Mouse (Mus musculus) heart, adult 10 weeks (tissue): ENCODE measurements around the gene Ubr7. TPM values are rescaled to one million over a fixed set of nuclear protein-coding genes. Genes with fewer than 3 reads are reported as not detected.

Source experiments
- polyA plus RNA-seq: library from polyadenylated mRNA; stranded (reverse); fragments of 350-450 nt; fragmentation: Illumina TruSeq; extraction: RNeasy Lipid Tissue Mini Kit (QIAGEN cat#74804); gene quantifications from one replicate; pipeline ENCODE4 v1.2.3, GENCODE M21; 2014; ENCODE audit warnings: low read depth, low replicate concordance

The Ubr7 gene
- polyA plus RNA-seq, result 25.7 TPM

DNA sequence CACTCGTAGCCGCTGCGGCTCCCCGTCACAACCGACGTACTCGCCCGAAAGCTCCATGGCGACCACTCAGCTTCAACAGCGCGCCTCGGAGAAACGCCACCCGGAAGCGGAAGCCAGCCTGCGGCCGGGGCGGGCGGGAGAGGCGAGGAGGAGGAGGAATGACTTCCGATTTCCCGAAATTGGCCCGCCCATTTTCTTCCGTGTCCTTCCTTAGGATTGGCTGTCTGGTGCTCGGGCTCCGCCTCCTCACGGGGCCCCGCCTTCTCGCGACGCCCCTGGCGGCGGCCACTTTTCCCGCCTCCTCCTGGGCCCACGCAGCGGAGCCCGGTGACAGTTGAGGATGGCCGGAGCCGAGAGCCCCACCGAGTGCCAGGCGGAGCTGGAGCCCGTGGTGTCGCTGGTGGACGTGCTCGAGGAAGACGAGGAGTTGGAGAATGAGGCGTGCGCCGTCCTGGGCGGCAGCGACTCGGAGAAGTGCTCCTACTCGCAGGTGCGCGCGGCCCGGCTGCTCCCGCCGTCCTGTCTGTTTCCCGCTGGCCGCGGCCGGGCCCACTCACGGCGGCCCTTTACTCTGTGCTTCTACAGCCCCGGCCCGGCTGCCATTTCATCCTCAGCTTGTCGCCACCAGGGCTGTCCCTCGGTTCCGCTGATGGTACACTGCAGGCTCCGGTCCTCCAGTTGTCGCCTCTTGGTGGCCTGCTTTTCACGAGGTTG is at the start of gene Ubr7, which contains the start of the genes Gm28051 and Gon7:
Gene Ubr7, plus strand, starts transcription at position 279 of the 714 bp plus-strand sequence.
Gene Gm28051, minus strand, starts transcription at position 77 of the 714 bp plus-strand sequence.
Gene Gon7, minus strand, starts transcription at position 115 of the 714 bp plus-strand sequence.

GRCm38 (mm10) chr12:102743589-102744574 is 13.9 kb upstream of the Ubr7 start, which contains the start of the genes Moap1 and Tmem251:
Gene Moap1, minus strand, starts transcription at chr12:102743661.
Gene Tmem251, plus strand, starts transcription at chr12:102743762.

DNA sequence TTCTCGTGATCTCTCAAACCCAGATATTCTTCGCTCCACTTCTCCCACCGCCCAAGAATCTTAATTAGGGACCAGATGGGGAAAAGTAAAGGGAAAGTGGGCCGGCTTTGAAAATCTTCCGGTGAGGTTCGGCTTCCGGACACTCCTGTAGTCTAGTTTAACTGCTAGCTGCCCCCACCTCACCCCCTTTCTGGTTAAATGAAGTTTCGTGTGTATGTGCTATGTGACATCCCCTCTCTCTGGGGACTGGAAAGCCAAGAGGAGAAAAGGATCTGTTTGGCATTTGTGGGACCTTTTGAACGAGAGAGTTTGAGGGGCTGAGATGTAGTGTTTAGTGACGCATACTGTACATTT is 613 bp downstream of the Ubr7 start, which contains the start of gene Gm20604:
Gene Gm20604, minus strand, starts transcription at position 270 of the 354 bp plus-strand sequence.

Other genes starting within 250 kb of the Ubr7 start
- 0.24 TPM for gene Chga, start 203.0 kb upstream of the Ubr7 start, polyA plus RNA-seq
- 9.9 TPM for gene Itpk1, start 53.0 kb upstream of the Ubr7 start, polyA plus RNA-seq
- 6.7 TPM for gene Moap1, start 14.3 kb upstream of the Ubr7 start, polyA plus RNA-seq
- gene Tmem251, start 14.2 kb upstream of the Ubr7 start, polyA plus RNA-seq, result 4.1 TPM
- gene Gm28051, start 202 bp upstream of the Ubr7 start, polyA plus RNA-seq, result not detected
- 7.7 TPM for gene Gon7, start 164 bp upstream of the Ubr7 start, polyA plus RNA-seq
- 5.3 TPM for gene Gm20604, start 705 bp downstream of the Ubr7 start, polyA plus RNA-seq
- gene Btbd7, start 120.5 kb downstream of the Ubr7 start, polyA plus RNA-seq, result 15.4 TPM
- gene Cox8c, start 141.3 kb downstream of the Ubr7 start, polyA plus RNA-seq, result not detected
- not detected for gene Unc79, start 190.9 kb downstream of the Ubr7 start, polyA plus RNA-seq